Comparison of ENCODE assay signal across 9 mouse cellular contexts in genomic region chr16:4717866-4718265, GRCm38 (mm10). TPM values are rescaled to one million over a fixed set of nuclear protein-coding genes. Genes with fewer than 3 reads are reported as not detected.
DNase-seq lines count a peak whose midpoint lies in the region; ATAC-seq and TF ChIP-seq lines count a peak whose summit lies in the region.
"Had no signal": no experiment of that assay in that cellular context is flagged by ENCODE, and none has a peak within 500 bp of the region (broad histone marks: within the 10 kb centered on the region; RNA-seq: fewer than 3 reads in every experiment).

No protein-coding gene starts in this region.

- H3K4me2 ChIP-seq in forebrain, embryonic 16.5 days (ENCODE audit: low read length), result peak overlapping the region; percentile 71
- peak overlapping the region; percentile 81 for H3K4me2 ChIP-seq in liver, embryonic 15.5 days

- ATAC-seq in forebrain, embryonic 16.5 days, result no peak
- ATAC-seq in liver, embryonic 15.5 days (ENCODE audit: insufficient read depth), result no peak
- no peak for ATAC-seq in granulocyte monocyte progenitor cell, adult 5-6 weeks (replicated peaks; ENCODE audit: poor library complexity, severe bottlenecking)

- intact Hi-C loops in gastrocnemius, adult 2 months (cut with DNase I), result no loop called here
- intact Hi-C loops in gastrocnemius, postnatal 36 days (cut with DNase I), result no loop called here

- no peaks in the 10 kb centered on the region for H3K27me3 ChIP-seq in forebrain, embryonic 16.5 days (replicated peaks; ENCODE audit: control insufficient read depth, insufficient read depth, low read length)
- no peaks in the 10 kb centered on the region for H3K27me3 ChIP-seq in liver, embryonic 15.5 days

- WGBS in forebrain, embryonic 16.5 days, result 53% methylated on average over 3 of the region's 3 CpGs
- 43% methylated on average over 3 of the region's 3 CpGs for WGBS in liver, embryonic 15.5 days (ENCODE audit: insufficient replicate concordance)

- peaks cover 7% of the 10 kb centered on the region for H3K36me3 ChIP-seq in forebrain, embryonic 16.5 days (ENCODE audit: control insufficient read depth, insufficient read depth)
- peaks cover 42% of the 10 kb centered on the region for H3K36me3 ChIP-seq in liver, embryonic 15.5 days (replicated peaks)

- no peak for DNase-seq in gastrocnemius, adult 2 months
- no peak for DNase-seq in gastrocnemius, postnatal 36 days
- peak; percentile 74 for DNase-seq in A20 (ENCODE audit: low read depth, low spot score)
- no peak for DNase-seq in embryo, embryonic 10.5 days (ENCODE audit: low spot score)
- no peak for DNase-seq in spleen, postnatal 36 days (ENCODE audit: low spot score in 2 of 2)
- DNase-seq: gastrocnemius, postnatal 10 days had no signal

- peak overlapping the region; percentile 77; the same call in 1 of the 2 replicates for H3K4me3 ChIP-seq in gastrocnemius, adult 2 months
- H3K4me3 ChIP-seq in forebrain, embryonic 16.5 days (replicated peaks; ENCODE audit: low read length), result peak overlapping the region; percentile 59
- H3K4me3 ChIP-seq in liver, embryonic 15.5 days (replicated peaks), result peak overlapping the region; percentile 77

- no peak for TF ChIP-seq CTCF in gastrocnemius, adult 2 months (IDR thresholded peaks at IDR 0.05)

- peaks cover 7% of the 10 kb centered on the region for H3K4me1 ChIP-seq in forebrain, embryonic 16.5 days (replicated peaks; ENCODE audit: control insufficient read depth, insufficient read depth, low read length)
- peaks cover 32% of the 10 kb centered on the region for H3K4me1 ChIP-seq in liver, embryonic 15.5 days (replicated peaks)

- H3K9me3 ChIP-seq in forebrain, embryonic 16.5 days (ENCODE audit: control insufficient read depth, low read length), result no peaks in the 10 kb centered on the region
- H3K9me3 ChIP-seq in liver, embryonic 15.5 days (replicated peaks), result no peaks in the 10 kb centered on the region

- H3K27ac ChIP-seq in gastrocnemius, adult 2 months, result no peak overlapping the region
- no peak overlapping the region for H3K27ac ChIP-seq in forebrain, embryonic 16.5 days (ENCODE audit: low read length)
- no peak overlapping the region for H3K27ac ChIP-seq in liver, embryonic 15.5 days (replicated peaks)

- no peak overlapping the region; the same call in 1 of the 2 replicates for H3K9ac ChIP-seq in forebrain, embryonic 16.5 days (replicated peaks; ENCODE audit: low read depth, low read length)
- peak overlapping the region; percentile 74 for H3K9ac ChIP-seq in liver, embryonic 15.5 days

RNA-seq across cellular contexts. Expression of gene Nmral1, which starts 1.3 kb away (rescaled TPM):
- total RNA-seq in gastrocnemius, adult 2 months (2021), result 1 to 10 TPM; 2.6 to 3.7 TPM
- total RNA-seq in gastrocnemius, postnatal 36 days (2021), result 1 to 10 TPM; 2.8 to 3.0 TPM
- 88.8 and 94.4 TPM in 2 replicates for polyA plus RNA-seq in forebrain, embryonic 16.5 days (2015; fragmentation: Nextera tagmentation; extraction: Ambion mirVana)
- polyA plus RNA-seq in liver, embryonic 15.5 days (2015; fragmentation: Nextera tagmentation; extraction: Ambion mirVana), result 37.2 and 39.6 TPM in 2 replicates
- 50.8 and 61.6 TPM in 2 replicates for total RNA-seq in granulocyte monocyte progenitor cell, adult 5-6 weeks (2014; fragmentation: Nextera tagmentation)
- total RNA-seq in granulocyte monocyte progenitor cell, adult 5-6 weeks (2017), result 75.7 and 82.9 TPM in 2 replicates

RNA-seq across cellular contexts. Expression of gene Hmox2, which starts 8.3 kb away (rescaled TPM):
- total RNA-seq in gastrocnemius, adult 2 months (2021), result 10 to 100 TPM; 35.4 to 43.6 TPM
- total RNA-seq in gastrocnemius, postnatal 36 days (2021), result 10 to 100 TPM; 31.5 to 35.3 TPM
- polyA plus RNA-seq in forebrain, embryonic 16.5 days (2015; fragmentation: Nextera tagmentation; extraction: Ambion mirVana), result 83.1 and 99.5 TPM in 2 replicates
- polyA plus RNA-seq in liver, embryonic 15.5 days (2015; fragmentation: Nextera tagmentation; extraction: Ambion mirVana), result 36.6 and 37.9 TPM in 2 replicates
- total RNA-seq in granulocyte monocyte progenitor cell, adult 5-6 weeks (2014; fragmentation: Nextera tagmentation), result 70.2 and 73.0 TPM in 2 replicates
- 77.2 and 95.9 TPM in 2 replicates for total RNA-seq in granulocyte monocyte progenitor cell, adult 5-6 weeks (2017)

RNA-seq across cellular contexts. Expression of gene Coro7, which starts 38.3 kb away (rescaled TPM):
- total RNA-seq in gastrocnemius, adult 2 months (2021), result 10 to 100 TPM; 12.1 to 13.6 TPM
- 10 to 100 TPM; 13.1 to 15.2 TPM for total RNA-seq in gastrocnemius, postnatal 36 days (2021)
- polyA plus RNA-seq in forebrain, embryonic 16.5 days (2015; fragmentation: Nextera tagmentation; extraction: Ambion mirVana), result 25.4 and 32.6 TPM in 2 replicates
- 10.5 and 13.1 TPM in 2 replicates for polyA plus RNA-seq in liver, embryonic 15.5 days (2015; fragmentation: Nextera tagmentation; extraction: Ambion mirVana)
- total RNA-seq in granulocyte monocyte progenitor cell, adult 5-6 weeks (2014; fragmentation: Nextera tagmentation), result 115 and 187 TPM in 2 replicates
- total RNA-seq in granulocyte monocyte progenitor cell, adult 5-6 weeks (2017), result 39.8 and 58.1 TPM in 2 replicates

Comparison
In these comparisons a context has a peak if more than half of its experiments do, and no peak if none do; other contexts are left out.
1. RNA of gene Nmral1, which starts 1.3 kb away (total RNA-seq): 50.8 to 82.9 TPM in granulocyte monocyte progenitor cell, adult 5-6 weeks; 2.6 to 3.7 TPM in gastrocnemius, adult 2 months and 2.8 to 3.0 TPM in gastrocnemius, postnatal 36 days; every median in the first group is over 10 times any median in the second.
2. Peak in every context shown above with its lines, with median percentiles within 50 percentile points of each other: H3K4me3 ChIP-seq.